Comparison of ENCODE assay signal across 9 mouse cellular contexts in genomic region chr2:139381628-139382027, GRCm38 (mm10).
A peak's percentile ranks its signal among the peaks of the same experiment; 100 is the strongest.
DNase-seq lines count a peak whose midpoint lies in the region; ATAC-seq and TF ChIP-seq lines count a peak whose summit lies in the region.
"Had no signal": no experiment of that assay in that cellular context is flagged by ENCODE, and none has a peak within 500 bp of the region (broad histone marks: within the 10 kb centered on the region; RNA-seq: fewer than 3 reads in every experiment).

No protein-coding gene starts in this region.

- no peaks in the 10 kb centered on the region for H3K4me1 ChIP-seq in bone marrow, adult 2 months (ENCODE audit: control insufficient read depth, insufficient read depth, low read length)
- no peaks in the 10 kb centered on the region for H3K4me1 ChIP-seq in embryonic facial prominence, embryonic 14.5 days (ENCODE audit: control insufficient read depth, insufficient read depth, low read length)
- no peaks in the 10 kb centered on the region for H3K4me1 ChIP-seq in liver, embryonic 13.5 days (replicated peaks)
- no peaks in the 10 kb centered on the region for H3K4me1 ChIP-seq in neural tube, embryonic 13.5 days (replicated peaks)
- H3K4me1 ChIP-seq: liver, embryonic 15.5 days had no signal

- intact Hi-C loops in heart, postnatal 10 days (cut with DNase I) = loop anchor here (2.0 kb wide), 2 partner anchors 197 to 777 kb away; no protein-coding TSS in a partner anchor

- WGBS in bone marrow, adult 2 months = 6% methylated on average over 1 of the region's 1 CpGs
- WGBS in embryonic facial prominence, embryonic 14.5 days = 0% methylated on average over 1 of the region's 1 CpGs
- WGBS in liver, embryonic 13.5 days (ENCODE audit: insufficient replicate concordance) = 3% methylated on average over 1 of the region's 1 CpGs
- WGBS in neural tube, embryonic 13.5 days = 0% methylated on average over 1 of the region's 1 CpGs

- no peak overlapping the region for H3K4me3 ChIP-seq in bone marrow, adult 2 months (replicated peaks; ENCODE audit: control insufficient read depth, low read depth, low read length)
- H3K4me3 ChIP-seq in embryonic facial prominence, embryonic 14.5 days (ENCODE audit: low read depth, low read length) = no peak overlapping the region
- no peak overlapping the region for H3K4me3 ChIP-seq in liver, embryonic 13.5 days (replicated peaks)
- H3K4me3 ChIP-seq in neural tube, embryonic 13.5 days = no peak overlapping the region
- H3K4me3 ChIP-seq: liver, embryonic 15.5 days had no signal

- no peak overlapping the region for H3K9ac ChIP-seq in embryonic facial prominence, embryonic 14.5 days (ENCODE audit: low read depth, low read length)
- H3K9ac ChIP-seq in liver, embryonic 13.5 days = no peak overlapping the region
- no peak overlapping the region for H3K9ac ChIP-seq in neural tube, embryonic 13.5 days
- H3K9ac ChIP-seq: liver, embryonic 15.5 days had no signal

- H3K36me3 ChIP-seq in embryonic facial prominence, embryonic 14.5 days (ENCODE audit: control insufficient read depth, insufficient read depth, low read length) = no peaks in the 10 kb centered on the region
- no peaks in the 10 kb centered on the region for H3K36me3 ChIP-seq in liver, embryonic 13.5 days
- no peaks in the 10 kb centered on the region for H3K36me3 ChIP-seq in neural tube, embryonic 13.5 days
- H3K36me3 ChIP-seq: liver, embryonic 15.5 days had no signal

- TF ChIP-seq POLR2A in bone marrow, adult 2 months (IDR thresholded peaks at IDR 0.05; ENCODE audit: borderline replicate concordance, control insufficient read depth, low read depth, low read length) = no peak

- peak; percentile 85 for ATAC-seq in embryonic facial prominence, embryonic 14.5 days (ENCODE audit: low read depth)
- ATAC-seq in liver, embryonic 13.5 days (ENCODE audit: low read depth) = no peak
- peak; percentile 89 for ATAC-seq in neural tube, embryonic 13.5 days (ENCODE audit: low read depth)

- H3K27me3 ChIP-seq in embryonic facial prominence, embryonic 14.5 days (replicated peaks; ENCODE audit: control insufficient read depth, insufficient read depth, low read length) = no peaks in the 10 kb centered on the region
- no peaks in the 10 kb centered on the region for H3K27me3 ChIP-seq in liver, embryonic 13.5 days
- H3K27me3 ChIP-seq in neural tube, embryonic 13.5 days = no peaks in the 10 kb centered on the region
- H3K27me3 ChIP-seq: liver, embryonic 15.5 days had no signal

- no peaks in the 10 kb centered on the region for H3K9me3 ChIP-seq in embryonic facial prominence, embryonic 14.5 days (ENCODE audit: control insufficient read depth, low read length)
- H3K9me3 ChIP-seq in liver, embryonic 13.5 days (replicated peaks) = no peaks in the 10 kb centered on the region
- H3K9me3 ChIP-seq in neural tube, embryonic 13.5 days = no peaks in the 10 kb centered on the region
- H3K9me3 ChIP-seq: liver, embryonic 15.5 days had no signal

- peak; percentile 82 for DNase-seq in ES-CJ7 (ENCODE audit: low read depth, low spot score)
- DNase-seq in embryonic facial prominence, embryonic 14.5 days (ENCODE audit: low spot score) = peak; percentile 81
- peak; percentile 63 to 76 for DNase-seq in heart, postnatal 10 days
- peak; percentile 55 to 81 for DNase-seq in kidney, postnatal 36 days
- peak; percentile 4 for DNase-seq in liver, embryonic 13.5 days
- DNase-seq in urinary bladder, postnatal 25 days (ENCODE audit: low spot score) = peak; percentile 49

- 0 out of 2 replicates have a peak, but pooled peaks have one; percentile 17 for TF ChIP-seq CTCF in bone marrow, adult 2 months (IDR thresholded peaks at IDR 0.05; ENCODE audit: control insufficient read depth, insufficient read depth, low read length)

- no peak overlapping the region for H3K27ac ChIP-seq in bone marrow, adult 2 months (ENCODE audit: control insufficient read depth, insufficient read depth, low read depth, low read length, poor library complexity)
- no peak overlapping the region for H3K27ac ChIP-seq in embryonic facial prominence, embryonic 14.5 days (replicated peaks; ENCODE audit: low read depth, low read length)
- H3K27ac ChIP-seq in liver, embryonic 13.5 days = no peak overlapping the region
- H3K27ac ChIP-seq in neural tube, embryonic 13.5 days (replicated peaks) = no peak overlapping the region
- H3K27ac ChIP-seq: liver, embryonic 15.5 days had no signal

- H3K4me2 ChIP-seq in embryonic facial prominence, embryonic 14.5 days (ENCODE audit: low read depth, low read length) = no peak overlapping the region
- H3K4me2 ChIP-seq in liver, embryonic 13.5 days = no peak overlapping the region
- no peak overlapping the region for H3K4me2 ChIP-seq in neural tube, embryonic 13.5 days
- H3K4me2 ChIP-seq: liver, embryonic 15.5 days had no signal

Comparison
In these comparisons a context has a peak if more than half of its experiments do, and no peak if none do; other contexts are left out.
1. DNase-seq: peak in every context shown above with its lines; median percentile 82 in ES-CJ7; 81 in embryonic facial prominence, embryonic 14.5 days; 70 in heart, postnatal 10 days; 68 in kidney, postnatal 36 days; 49 in urinary bladder, postnatal 25 days; 4 in liver, embryonic 13.5 days.